Mouse (Mus musculus) kidney, adult 2 months (tissue): ENCODE results near the gene Slc25a13. TPM values are rescaled to one million over a fixed set of nuclear protein-coding genes. Genes with fewer than 3 reads are reported as not detected.

Source experiments
- DNase-seq: peaks from one replicate; pipeline ENCODE4 v3.0.0; 2021
- H3K27ac ChIP-seq: fragments of 200-500 bp; 2 replicates; pipeline ENCODE4 v1.5.1; 2012; ENCODE audit warnings: low read depth, low read length, control low read depth, inconsistent platforms; ENCODE audit not compliant: insufficient read depth
- H3K27me3 ChIP-seq: fragments of 200-500 bp; replicated peaks from 2 replicates; pipeline ENCODE4 v1.6.1; 2012; ENCODE audit warnings: mild to moderate bottlenecking, moderate library complexity, low read length, inconsistent platforms; ENCODE audit not compliant: control insufficient read depth, insufficient read depth
- H3K36me3 ChIP-seq: fragments of 200-500 bp; 2 replicates; pipeline ENCODE4 v1.6.1; 2012; ENCODE audit warnings: mild to moderate bottlenecking, moderate library complexity, low read length, inconsistent platforms; ENCODE audit not compliant: control insufficient read depth, insufficient read depth
- H3K4me1 ChIP-seq: fragments of 200-500 bp; 2 replicates; pipeline ENCODE4 v1.6.1; 2011; ENCODE audit warnings: low read length; ENCODE audit not compliant: control insufficient read depth, insufficient read depth
- H3K4me3 ChIP-seq: fragments of 200-500 bp; 2 replicates; pipeline ENCODE4 v1.5.1; 2011; ENCODE audit warnings: mild to moderate bottlenecking, low read depth, low read length, control low read depth; ENCODE audit not compliant: insufficient read depth
- CTCF ChIP-seq: fragments of 200-500 bp; conservative IDR thresholded peaks from 2 replicates; pipeline ENCODE4 v1.5.1; 2011; ENCODE audit warnings: low read depth, mild to moderate bottlenecking, control low read depth, low read length, moderate library complexity, mixed read lengths; ENCODE audit not compliant: insufficient read depth, insufficient read length
- POLR2A ChIP-seq: fragments of 200-500 bp; IDR thresholded peaks from one replicate; pipeline ENCODE4 v1.6.1; 2011; ENCODE audit warnings: low read depth, low read length, control low read depth
- WGBS: fragments of 180-500 bp; shearing (Covaris S2); methylation state at CpG from one replicate; pipeline ENCODE4 v1.1.7; 2018; 5-methylcytosine and 5-hydroxymethylcytosine counted together
- polyA plus RNA-seq: library from polyadenylated mRNA; depleted of rRNA; stranded (reverse); fragments of >200 nt; gene quantifications from 2 replicates; pipeline ENCODE4 v1.2.3, GENCODE M21; 2012

Slc25a13 gene
- polyA plus RNA-seq, 1 experiment = 37.8 TPM

DNA sequence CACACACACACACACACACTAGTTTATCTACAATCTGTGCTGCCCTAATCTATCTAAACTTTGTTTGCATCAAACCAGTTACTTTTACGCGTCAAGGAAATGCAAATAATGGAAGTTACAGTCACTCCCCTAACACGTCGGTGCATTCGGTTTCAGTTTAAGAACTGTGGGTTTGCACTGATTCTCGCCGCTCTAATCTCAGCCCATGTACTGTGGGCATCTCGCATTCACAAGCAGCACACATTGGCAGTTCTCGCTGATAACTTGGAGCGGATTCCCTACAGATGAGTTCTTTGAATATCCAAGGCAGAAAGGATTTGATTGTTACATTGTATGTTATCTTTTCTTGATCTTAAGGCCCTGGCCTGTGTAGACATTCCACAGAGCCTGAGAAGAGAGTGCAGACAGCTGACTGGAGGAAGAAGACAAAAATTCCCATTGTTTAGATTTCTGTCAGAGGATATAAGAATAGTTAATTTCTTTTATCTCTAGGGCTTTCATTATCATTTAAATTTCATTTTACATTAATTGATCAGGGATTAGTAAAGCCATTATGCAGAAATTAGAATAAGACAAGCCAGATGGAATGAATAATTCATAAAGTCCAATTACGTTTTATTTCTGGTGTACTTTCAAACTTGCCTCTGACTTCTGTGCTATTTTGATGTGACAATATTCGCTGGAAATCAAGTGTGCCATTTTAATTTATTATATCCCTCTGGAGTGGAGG lies 212.1 kb downstream of the Slc25a13 start:
- TF ChIP-seq CTCF (no peak), POLR2A (no peak)
- Histone ChIP-seq H3K27ac (no peak overlapping the region), H3K27me3 (no peaks in the 10 kb centered on the region), H3K36me3 (no peaks in the 10 kb centered on the region), H3K4me1 (no peaks in the 10 kb centered on the region), H3K4me3 (no peak overlapping the region)
- no peak for DNase-seq
- 78% methylated on average over 12 of the region's 12 CpGs for WGBS

DNA sequence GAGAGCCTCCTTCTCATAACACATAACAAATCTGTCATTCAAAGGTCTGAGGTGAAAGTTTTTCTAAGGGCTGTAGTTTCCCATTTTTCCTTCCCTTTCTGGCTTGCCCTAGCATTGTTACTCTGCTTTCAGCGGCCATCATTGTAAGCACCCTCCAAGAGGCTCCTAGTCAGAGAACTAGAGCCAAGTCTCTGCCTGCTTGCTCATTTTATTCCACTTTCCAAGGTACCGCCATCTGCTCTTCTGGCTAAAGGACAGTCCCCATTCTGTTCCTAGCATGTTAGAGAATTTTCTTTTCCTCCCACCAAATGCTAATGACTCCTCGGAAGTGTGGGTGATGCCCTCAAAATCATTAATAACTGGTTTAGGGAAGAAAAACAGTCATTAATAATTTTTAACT lies 214.9 kb downstream of the Slc25a13 start:
- Histone ChIP-seq H3K27ac (no peak overlapping the region), H3K4me1 (no peaks in the 10 kb centered on the region), H3K27me3 (no peaks in the 10 kb centered on the region), H3K36me3 (no peaks in the 10 kb centered on the region), H3K4me3 (no peak overlapping the region)
- WGBS = 86% methylated on average over 3 of the region's 3 CpGs
- TF ChIP-seq POLR2A (no peak), CTCF (no peak)
- DNase-seq = no peak

DNA sequence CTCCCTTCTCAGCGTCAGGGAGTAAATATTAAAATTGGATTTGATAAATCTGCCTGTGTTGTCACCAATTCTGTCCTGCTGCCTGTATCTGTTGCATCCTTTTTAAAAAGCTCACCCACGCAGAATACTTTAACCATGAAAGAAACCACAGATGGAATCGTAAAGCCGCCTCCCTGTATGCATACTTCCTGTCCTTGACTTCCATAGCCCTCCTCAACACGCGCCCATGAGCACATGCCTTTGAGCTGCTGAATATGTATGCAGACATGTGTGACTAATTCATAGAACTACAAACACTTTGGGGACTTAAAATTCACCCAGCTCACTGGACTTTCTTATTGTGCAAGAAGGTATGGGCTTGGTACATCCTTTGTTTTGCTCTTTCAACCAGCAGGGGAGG lies 219.4 kb downstream of the Slc25a13 start:
- no peak for DNase-seq
- H3K27me3 ChIP-seq = no peaks in the 10 kb centered on the region
- TF ChIP-seq CTCF = no peak
- TF ChIP-seq POLR2A = no peak
- no peak overlapping the region for H3K27ac ChIP-seq
- H3K36me3 ChIP-seq = no peaks in the 10 kb centered on the region
- H3K4me3 ChIP-seq = no peak overlapping the region
- WGBS = 61% methylated on average over 6 of the region's 6 CpGs
- H3K4me1 ChIP-seq = peaks cover 4% of the 10 kb centered on the region; the same call in 1 of the 2 replicates

DNA sequence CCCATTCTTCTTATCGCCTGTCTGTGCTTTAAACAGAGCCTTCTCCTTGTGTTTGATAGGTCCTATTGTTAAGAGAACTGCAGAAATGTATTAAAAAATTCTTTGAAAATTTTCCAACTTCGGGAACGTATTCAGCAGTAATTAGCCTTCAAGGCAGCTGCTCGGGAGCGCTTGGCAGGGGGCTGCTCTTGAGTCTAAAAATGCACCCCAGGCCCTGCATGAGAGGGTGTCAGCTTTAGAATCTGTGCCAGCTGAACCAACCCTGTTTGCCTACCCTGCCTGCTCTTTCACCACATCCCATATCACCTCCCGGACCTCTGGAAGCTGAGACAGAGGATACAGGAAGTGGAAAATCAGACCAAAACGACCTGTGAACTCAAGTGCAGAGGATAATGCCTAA lies 223.9 kb downstream of the Slc25a13 start:
- Histone ChIP-seq H3K27ac (no peak overlapping the region), H3K4me1 (peaks cover 11% of the 10 kb centered on the region), H3K36me3 (no peaks in the 10 kb centered on the region), H3K4me3 (no peak overlapping the region), H3K27me3 (no peaks in the 10 kb centered on the region)
- peak; percentile 5 for DNase-seq
- TF ChIP-seq CTCF (no peak), POLR2A (no peak)
- WGBS = 29% methylated on average over 7 of the region's 7 CpGs

DNA sequence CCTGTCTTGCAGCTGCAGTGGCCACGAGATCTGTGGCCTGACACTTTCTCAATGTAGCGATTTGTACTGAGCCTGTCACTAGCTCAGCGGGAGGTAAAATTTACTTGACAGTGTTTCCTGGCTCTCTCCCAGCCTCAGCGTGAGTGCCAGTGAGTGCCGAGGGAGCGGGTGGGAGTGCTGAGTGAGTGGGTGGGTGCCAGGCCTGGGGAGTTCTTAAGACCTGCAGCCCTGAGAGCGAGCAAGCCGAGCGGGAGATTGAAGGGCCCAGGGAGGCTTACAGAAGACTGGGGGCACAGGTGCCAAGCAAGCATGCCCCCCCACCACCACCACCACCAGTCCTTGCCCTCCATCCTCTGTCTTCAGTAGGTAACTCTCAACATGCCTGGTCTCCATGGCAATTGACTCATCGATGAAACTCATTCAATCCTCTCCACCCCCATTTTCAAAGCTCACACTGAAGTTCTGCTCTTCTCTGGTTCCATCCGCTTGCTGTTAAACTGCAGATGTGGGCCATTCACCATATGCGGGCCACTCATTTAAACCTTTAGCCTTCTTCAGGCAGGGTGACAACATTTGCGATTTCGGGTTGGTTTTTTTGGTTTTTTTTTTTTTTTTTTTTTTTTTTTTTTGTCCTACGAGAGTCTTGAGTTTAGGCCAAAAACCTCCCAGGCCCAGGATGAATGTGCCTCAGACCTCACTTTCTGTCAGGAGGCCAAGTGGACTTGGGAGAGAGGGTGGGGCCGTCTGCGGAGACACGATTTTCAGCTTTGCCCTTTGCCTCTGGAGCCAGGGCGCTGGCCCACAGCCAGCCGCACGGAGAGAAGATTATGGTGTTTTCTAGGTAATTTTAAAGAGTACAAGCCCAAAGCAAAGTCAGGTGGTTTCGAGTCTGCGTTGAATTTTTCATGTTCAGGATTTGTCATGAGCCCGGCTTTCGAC lies 224.9 kb downstream of the Slc25a13 start:
- Histone ChIP-seq H3K36me3 (no peaks in the 10 kb centered on the region), H3K27me3 (no peaks in the 10 kb centered on the region), H3K27ac (no peak overlapping the region), H3K4me1 (peaks cover 11% of the 10 kb centered on the region), H3K4me3 (no peak overlapping the region)
- 25% methylated on average over 25 of the region's 25 CpGs for WGBS
- DNase-seq = peak; percentile 95
- TF ChIP-seq POLR2A (no peak), CTCF (no peak)

DNA sequence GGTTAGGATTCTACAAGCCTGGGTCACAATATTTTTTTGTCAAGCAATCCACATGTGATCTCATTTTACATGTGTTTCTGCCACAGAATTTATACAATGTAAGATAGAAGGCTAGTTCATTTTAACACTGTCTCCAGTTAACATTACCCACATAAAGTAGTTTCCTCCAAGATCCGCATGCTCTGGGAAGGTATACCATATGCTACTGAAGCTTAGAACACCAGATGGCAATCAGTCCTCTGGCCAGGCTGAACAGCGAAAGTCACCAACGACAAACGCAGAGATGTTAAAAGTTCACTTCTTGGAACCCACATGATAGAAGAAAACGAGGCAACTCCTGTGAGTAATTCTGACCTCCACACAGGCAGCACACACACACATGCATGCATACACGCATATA lies 225.7 kb downstream of the Slc25a13 start:
- Histone ChIP-seq H3K4me1 (peaks cover 11% of the 10 kb centered on the region), H3K4me3 (no peak overlapping the region), H3K27me3 (no peaks in the 10 kb centered on the region), H3K36me3 (no peaks in the 10 kb centered on the region), H3K27ac (no peak overlapping the region)
- no peak for DNase-seq
- TF ChIP-seq CTCF (no peak), POLR2A (no peak)
- WGBS = 79% methylated on average over 6 of the region's 6 CpGs
